Mouse (Mus musculus) CD4-positive, CD25-positive, alpha-beta regulatory T cell, adult 2 months (primary cell): ENCODE measurements around the gene Zfp341.

Experiments
- DNase-seq: peaks from one replicate; pipeline ENCODE4 v3.0.0-alpha.2; 2012; ENCODE audit warnings: low read depth, low spot score

The Zfp341 gene

GRCm38 (mm10) chr2:154586405-154586804 lies 26.7 kb upstream of the Zfp341 start:
- DNase-seq: peak; percentile 40

- DNase-seq: no peak
These were observed 24.0 kb upstream of the Zfp341 start for GRCm38 (mm10) chr2:154589051-154589450.

GRCm38 (mm10) chr2:154591239-154591638 lies 21.9 kb upstream of the Zfp341 start:
- DNase-seq: no peak

- peak; percentile 75 for DNase-seq
These were observed 20.1 kb upstream of the Zfp341 start for GRCm38 (mm10) chr2:154593025-154593424.

- DNase-seq: no peak
These were observed 17.3 kb upstream of the Zfp341 start for GRCm38 (mm10) chr2:154595775-154596174.

GRCm38 (mm10) chr2:154597399-154597798 lies 15.7 kb upstream of the Zfp341 start:
- DNase-seq: no peak

DNA sequence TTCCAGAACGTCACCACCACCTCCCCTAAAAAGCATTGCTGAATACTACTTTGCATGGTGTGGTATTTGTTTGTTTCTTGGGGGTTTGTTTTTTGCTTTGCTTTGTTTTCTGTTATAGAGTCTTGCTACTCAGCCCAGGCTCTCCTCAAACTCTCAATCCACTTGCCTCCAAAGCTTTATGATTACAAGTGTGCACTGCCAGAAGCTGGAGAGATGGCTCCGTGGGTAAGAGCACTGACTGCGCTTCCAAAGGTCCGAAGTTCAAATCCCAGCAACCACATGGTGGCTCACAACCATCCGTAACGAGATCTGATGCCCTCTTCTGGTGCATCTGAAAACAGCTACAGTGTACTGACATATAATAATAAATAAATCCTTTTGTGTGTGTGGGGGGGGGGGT lies 12.5 kb upstream of the Zfp341 start:
- no peak for DNase-seq

DNA sequence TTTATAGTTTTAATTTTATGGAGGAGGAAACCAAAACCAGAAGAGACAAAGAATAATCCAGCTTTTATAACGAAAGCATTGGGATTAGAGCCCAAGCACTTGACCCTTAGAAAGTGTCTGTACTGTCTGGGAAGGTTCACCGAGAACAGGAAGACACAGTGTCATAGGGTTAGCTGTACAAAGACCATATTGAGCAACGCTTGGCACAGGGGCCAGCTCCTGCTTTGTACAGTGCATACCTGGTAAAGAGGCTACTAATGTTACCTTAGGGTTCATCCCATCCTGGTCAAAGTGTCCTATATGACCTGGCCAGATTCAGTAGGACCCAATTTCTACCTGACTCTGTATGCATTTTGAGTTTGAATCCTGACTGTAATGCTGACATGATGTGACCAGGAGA lies 11.8 kb upstream of the Zfp341 start:
- DNase-seq: no peak

GRCm38 (mm10) chr2:154603007-154603637 lies 10.0 kb upstream of the Zfp341 start:
- peak; percentile 10 for DNase-seq

DNA sequence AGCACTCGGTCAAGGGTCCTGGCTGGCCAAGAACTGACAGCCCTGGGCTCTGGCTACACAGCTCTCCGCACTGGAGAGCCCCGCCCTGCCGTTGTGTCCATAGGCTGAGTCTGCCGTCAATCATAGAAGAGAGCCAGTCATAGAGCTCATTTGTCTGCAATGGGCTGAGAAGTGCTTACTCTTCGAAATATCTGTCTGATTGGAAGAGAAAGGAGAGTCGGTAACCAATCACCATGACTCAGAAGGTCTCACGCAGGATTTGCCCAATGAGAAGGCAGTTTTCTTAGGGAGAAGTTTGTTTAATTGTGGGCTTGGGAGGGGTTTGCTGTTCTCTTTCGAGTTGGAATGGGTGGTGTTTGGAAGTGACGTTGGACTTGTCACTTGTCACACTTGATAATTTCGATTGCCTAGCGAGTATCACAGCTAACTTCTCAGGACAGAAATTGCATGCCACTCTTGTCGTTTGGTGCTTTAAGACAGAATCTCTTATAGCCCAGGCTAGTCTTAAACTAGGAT lies 9.4 kb upstream of the Zfp341 start, which contains the start of gene Pxmp4:
Gene Pxmp4 (minus strand): TSS at position 71 of the 516 bp plus-strand sequence.
- DNase-seq: peak; percentile 97

DNA sequence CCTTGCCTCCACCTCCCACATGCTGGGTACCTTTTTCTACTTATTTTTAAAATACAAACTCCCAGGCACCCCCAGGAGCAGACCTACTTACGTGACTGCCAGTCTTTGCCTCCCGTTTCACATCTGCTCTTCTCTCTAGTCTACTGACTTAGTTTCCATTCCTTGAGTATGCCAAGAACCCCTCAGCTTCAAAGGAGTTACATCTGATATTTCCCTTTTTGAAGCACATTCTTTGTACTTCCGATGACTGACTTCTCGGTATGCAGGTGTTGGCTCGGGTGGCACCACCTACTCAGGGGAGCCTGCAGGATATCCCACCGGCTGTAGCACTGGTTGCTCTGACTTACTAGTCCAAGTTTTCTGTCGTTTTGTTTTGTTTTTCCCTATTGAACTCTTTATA lies 8.9 kb upstream of the Zfp341 start:
- DNase-seq: peak; percentile 54

DNA sequence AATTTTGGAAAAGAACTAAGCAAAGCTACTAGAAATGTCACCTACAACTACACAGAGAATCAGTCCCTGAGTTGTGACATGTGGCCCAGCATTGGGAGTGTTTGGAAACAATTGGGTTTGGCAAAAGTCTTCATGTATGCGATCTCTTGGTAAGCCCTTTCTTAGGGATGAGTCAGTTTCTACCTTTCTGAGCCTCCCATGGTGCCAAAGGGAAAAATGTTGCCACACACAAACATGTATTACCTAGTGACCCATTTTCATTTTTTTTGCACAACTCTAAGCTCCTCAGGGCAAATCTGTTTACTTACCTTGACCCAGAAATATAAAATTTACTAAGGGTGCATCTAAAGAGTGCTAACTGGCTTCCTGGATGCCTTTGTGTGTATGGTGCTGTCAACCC lies 6.1 kb upstream of the Zfp341 start:
- DNase-seq: no peak

- DNase-seq: peak; percentile 30
These were observed 3.9 kb upstream of the Zfp341 start for GRCm38 (mm10) chr2:154609050-154609767.

DNA sequence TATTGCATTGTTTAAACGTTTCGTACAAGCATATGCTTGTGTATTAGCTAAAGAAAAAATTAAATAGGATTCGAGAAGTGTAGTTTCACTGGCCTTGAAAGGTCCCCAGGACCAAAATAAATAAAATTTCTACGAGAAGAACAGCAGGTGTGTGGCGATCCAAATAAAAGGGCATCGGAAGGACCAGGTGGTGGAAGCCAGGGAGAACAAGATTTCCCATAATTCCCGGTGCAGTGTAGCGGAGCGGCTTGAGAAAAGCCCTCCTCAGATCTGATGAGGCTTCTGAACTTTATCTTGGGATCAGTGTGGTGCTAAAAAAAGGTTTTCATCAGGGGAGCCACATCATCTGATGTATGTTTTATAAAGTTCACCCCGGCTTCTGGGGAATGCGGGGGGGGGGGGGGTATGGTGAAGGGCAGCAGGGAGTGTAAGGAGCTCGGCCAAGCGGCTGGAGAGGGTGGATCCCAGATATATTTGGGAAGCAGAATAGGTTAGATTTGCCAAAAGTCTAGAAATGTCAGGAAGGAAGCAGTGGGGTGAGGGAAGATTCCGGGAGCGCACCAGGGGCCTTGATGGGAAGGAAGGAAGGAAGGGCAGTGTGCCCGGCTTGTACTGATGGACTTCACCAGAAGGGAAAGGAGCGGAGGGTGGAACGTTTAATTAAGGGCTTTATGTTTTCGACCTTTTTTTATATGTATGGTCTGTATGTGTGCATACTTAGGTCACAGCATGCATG lies 1.9 kb downstream of the Zfp341 start:
- no peak for DNase-seq

DNA sequence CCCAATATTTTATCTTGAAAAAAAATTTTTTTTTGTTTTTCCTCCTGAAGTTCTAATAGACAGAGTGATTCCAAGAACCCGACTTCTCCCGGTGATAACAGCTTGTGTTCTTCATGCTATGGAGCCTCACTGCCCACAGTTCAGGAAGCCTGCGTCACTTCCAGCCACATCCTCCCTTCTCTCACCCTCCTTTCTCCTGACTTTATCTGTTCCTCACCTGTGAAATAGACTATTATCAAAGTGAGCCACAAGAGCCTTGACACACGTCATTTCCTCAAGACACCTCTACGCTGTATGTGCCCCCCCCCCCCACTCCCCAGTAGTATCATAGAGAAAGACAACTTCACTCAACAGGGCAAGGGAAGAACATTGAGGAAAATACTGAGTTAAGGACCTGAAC lies 2.6 kb downstream of the Zfp341 start:
- peak; percentile 70 for DNase-seq

GRCm38 (mm10) chr2:154617061-154617460 lies 4.0 kb downstream of the Zfp341 start:
- DNase-seq: no peak

DNA sequence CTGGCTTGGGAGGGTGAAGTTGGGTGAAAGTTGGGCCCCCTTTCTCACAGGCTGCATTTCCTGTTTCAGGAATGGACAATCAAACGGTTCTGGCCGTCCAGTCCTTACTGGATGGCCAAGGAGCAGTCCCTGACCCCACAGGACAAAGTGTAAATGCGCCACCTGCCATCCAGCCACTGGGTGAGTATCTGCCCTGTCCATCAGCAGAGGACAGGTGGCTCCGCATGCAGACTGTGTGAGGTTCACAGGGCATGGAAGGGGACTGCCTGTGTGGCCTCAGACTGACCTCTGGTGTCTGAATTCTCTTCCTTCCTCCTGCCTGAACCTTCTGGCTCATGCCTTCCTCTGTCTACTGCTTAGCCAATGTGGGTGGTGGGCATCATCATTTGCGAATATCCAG lies 8.6 kb downstream of the Zfp341 start:
- DNase-seq: no peak

DNA sequence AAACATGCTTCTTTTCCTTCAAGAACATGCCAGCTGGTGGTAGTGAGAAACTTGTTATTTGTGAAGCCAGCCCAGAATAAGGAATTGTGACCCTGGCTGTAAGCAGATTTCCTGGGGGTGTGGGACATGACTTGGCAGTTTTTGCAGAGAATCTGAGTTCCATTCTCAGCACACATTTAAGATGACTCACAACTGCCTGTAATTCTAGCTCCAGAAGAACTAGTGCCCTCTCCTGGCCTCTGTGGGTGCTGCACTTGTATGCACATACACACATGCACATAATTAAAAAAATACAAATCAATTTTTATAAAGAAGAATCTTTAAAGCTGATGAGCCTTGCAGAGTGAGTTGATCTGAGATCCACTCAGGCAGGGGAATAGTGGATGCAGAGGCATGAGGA lies 11.0 kb downstream of the Zfp341 start:
- DNase-seq: peak; percentile 36

GRCm38 (mm10) chr2:154630531-154630930 lies 17.4 kb downstream of the Zfp341 start:
- DNase-seq: no peak

- DNase-seq: no peak
These were observed 19.2 kb downstream of the Zfp341 start for GRCm38 (mm10) chr2:154632203-154632780.

DNA sequence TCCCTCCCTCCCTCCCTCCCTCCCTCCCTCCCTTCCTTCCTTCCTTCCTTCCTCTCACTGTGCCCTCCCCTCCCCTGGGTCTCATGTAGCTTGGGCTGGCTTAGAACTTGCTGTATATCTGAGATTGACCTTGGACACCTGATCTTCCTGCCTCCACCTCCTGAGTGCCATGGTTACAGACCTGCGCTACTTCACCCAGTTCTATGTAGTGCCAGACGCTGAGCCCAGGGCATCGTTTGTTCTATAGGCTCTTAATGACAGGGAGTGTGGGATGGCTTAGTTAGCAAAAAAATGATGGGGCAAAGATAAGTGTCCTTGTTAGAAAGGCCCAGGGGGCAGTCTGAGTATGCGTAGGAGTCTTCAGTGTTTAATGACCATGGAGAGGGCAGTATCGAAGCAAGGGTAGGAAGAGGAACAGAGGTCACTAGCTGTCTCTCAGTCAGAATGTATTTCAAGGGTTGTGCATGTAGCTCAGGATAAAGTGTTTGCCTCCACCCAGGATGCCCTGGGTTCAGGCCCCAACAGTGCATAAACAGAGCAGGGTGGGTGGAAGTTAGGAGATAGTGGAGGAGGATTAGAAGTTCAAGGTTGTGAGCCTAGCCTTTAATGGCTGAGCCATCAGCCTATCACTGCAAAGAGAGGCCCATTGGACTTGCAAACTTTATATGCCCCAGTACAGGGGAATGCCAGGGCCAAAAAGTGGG lies 20.1 kb downstream of the Zfp341 start:
- DNase-seq: no peak
